Mouse (Mus musculus): Measurements from ENCODE around the gene Cchcr1.
"Not testable (repeated sequence)": the region's sequence is repeated elsewhere in the genome, so short reads cannot be mapped to it uniquely, and the experiment has no call there.

Gene Cchcr1

DNA sequence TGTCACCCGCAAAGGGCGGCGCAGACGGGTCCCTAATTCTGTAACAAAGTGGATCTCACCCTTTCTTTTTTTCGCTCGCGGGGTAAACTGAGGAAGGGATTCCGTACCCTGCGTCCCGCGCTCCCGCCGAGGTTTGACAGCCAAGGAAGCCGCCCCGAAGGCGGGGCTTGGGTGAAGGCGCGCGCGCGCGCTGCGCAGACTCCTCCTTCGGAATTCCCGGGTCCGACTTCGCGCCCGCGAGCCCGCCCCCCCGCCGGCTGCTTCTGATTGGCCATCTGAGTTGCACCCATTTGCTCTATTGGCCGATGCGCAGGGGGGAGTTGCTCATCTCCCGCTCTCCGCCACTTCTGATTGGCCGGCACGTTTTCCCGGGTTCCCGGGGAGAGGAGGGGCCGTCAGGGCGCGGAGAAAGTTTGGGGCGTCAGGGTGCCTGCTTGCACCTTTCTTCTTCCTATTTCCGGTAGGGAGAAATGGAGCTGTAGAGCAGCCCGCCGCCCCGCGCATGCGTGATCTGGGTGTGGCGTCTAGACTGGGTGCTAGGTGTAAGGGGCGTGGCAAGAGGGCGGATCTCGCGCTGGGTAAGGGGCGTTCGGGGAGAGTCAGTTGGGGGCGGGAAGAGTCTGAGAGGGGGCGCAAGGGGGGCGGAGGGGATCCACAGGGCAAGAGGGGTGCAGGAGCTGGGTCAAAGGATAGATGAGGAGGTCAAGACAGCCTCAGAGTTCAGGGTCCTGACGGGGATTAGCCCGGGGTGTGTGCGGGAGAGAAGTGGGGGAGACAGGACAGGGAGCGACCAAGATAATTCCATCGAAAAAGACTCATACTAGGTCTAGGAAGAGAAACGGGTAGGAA is at the start of gene Cchcr1, which contains the start of gene Tcf19:
TSS of gene Cchcr1 (plus strand) at position 449 of the 849 bp plus-strand sequence.
TSS of gene Tcf19 (minus strand) at position 173 of the 849 bp plus-strand sequence.
- peak; percentile 96 for DNase-seq

DNA sequence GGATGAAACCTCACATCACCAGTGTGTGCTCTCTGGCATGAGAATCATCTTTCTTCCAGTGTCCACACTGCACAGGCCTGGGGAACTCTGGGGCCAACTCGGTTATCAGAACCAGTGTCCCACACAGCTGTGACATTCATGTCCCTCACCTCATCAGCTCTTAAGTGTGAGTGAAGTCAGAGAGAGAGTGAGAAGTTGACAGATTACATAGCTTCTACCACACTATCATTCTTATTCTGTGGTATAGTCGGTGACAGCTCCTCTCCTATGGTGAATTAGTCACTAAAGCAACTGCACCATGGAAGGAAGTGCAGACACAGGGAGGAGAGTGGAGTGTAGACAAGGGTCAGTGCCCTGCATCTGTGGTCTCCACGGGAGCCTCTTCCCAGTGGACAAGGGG is 48.0 kb upstream of the Cchcr1 start:
- not testable (repeated sequence) for DNase-seq

- DNase-seq, result peak; percentile 6
Measured at GRCm38 (mm10) chr17:35469842-35470751, 46.8 kb upstream of the Cchcr1 start, which contains the start of gene H2-Q10. TSS of gene H2-Q10 (plus strand) at chr17:35470089.

GRCm38 (mm10) chr17:35484066-35484465 is 32.8 kb upstream of the Cchcr1 start:
- DNase-seq, result peak; percentile 71

DNA sequence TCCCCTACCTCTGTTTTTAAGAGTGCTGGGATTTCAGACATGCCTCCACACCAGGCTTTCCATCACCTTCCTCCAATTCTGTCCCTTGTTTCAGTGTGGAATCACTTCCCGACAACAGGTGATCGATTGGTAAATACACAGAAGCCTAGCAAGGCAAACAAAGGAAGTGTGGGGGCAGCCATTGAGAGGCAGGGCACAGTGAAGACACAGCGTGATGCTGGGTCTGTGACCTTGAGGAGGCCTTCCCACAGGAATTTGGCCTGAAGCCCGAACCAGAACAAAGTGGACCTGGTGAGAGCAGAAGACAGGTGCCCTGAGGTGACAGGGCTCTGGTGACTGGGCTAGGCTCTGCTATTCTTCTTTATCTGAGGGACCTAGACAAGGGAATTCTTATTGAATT is 31.2 kb upstream of the Cchcr1 start:
- DNase-seq, result no peak

DNA sequence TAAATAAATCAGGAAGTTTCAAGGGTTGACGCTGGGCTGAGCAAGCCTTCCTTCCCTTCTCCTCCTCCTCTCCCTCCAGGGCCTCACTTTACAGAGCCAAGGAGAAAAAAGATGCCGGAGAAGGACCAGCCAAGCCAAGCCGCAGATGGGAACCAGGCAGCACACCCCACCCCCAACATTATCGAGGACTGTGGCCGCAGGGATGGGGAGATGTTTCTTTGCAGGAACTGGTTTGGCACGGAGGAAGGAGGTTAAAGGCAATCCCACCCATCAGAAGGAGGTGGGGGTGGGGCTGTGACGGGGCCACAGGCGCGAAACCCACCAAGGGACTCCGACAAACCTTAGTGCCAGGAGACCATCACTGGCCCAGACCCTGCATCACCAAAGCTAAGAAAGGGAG is 30.2 kb upstream of the Cchcr1 start:
- DNase-seq, result no peak

- no peak for DNase-seq
Measured at GRCm38 (mm10) chr17:35488041-35488440, 28.9 kb upstream of the Cchcr1 start.

GRCm38 (mm10) chr17:35490320-35490719 is 26.6 kb upstream of the Cchcr1 start:
- no peak for DNase-seq

DNA sequence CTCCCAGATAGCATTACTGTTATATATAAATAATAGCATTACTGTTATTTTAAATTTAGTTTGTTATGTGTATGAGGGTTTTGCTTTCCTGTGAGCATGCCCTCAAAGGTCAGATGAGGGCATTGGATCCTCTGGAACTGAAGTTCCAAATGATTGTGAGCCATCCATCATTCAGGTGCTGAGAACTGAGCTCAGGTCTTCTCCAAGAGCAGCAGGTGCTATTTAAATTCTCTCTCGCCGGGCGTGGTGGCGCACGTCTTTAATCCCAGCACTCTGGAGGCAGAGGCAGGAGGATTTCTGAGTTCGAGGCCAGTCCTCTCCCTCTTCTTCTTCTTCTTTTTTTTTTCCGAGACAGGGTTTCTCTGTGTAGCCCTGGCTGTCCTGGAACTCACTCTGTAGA is 19.8 kb upstream of the Cchcr1 start:
- DNase-seq, result no peak

GRCm38 (mm10) chr17:35502226-35502625 is 14.7 kb upstream of the Cchcr1 start:
- DNase-seq, result no peak

DNA sequence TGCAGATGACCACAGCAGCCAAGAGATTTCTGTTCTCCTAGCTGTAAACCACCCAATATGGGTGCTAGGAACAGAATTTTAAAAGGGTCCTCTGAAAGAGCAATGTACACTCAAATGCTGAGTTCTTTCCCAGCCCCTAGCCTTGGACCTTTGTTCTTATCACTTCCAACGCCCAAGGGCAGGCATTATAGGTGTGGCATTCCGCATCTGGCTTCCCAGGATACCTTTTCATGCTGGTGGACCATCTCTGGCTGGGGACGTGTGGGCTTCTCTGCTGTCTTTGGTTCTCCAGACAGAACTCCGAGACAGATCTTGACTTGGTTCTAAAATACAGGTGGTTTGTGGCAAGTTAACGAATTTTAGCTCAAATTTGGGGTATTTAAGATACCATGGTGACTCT is 14.1 kb upstream of the Cchcr1 start:
- no peak for DNase-seq

- no peak for DNase-seq
Measured at GRCm38 (mm10) chr17:35503849-35504248, 13.1 kb upstream of the Cchcr1 start.

DNA sequence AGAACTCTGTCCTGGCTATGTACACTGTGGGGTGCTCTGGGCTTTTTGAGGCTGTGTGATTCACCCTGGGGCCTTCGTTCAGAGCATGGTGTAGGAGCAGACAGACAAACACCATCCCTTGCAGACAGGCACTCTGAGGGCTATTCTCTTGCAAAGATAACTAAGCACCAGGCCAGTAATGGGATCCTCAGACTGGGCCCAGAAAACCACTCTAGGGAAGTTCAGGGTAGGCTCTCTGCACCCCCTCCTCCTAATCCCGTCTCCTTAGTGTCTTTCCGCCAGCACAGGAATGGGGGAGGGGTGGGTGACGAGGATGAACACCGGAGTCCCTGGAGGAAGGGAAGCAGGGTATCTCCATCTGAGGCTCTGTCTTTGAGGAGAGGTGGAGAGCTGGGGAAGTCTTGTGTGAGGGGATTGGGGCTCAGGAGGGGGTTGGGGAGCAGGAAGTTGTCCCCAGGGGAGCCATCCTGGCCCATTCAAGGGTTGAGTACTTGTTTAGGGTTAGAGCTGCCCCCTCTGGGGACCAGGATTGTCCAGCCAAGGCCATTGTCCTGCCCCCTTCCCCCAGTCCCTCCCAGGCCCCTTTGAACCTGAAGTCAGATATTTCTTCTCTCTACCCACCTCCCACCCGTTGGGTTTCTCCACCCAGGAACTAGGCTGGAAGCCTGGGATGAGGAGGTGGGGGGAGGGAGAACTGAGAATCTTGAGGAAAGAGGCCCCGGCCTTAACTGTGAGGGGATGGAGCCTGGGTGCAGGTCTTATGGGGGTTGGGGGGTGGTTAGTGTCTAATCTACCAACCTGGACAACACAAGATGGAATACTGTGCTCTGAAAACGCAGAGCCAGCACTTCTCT is 12.0 kb upstream of the Cchcr1 start:
- no peak for DNase-seq

GRCm38 (mm10) chr17:35505776-35506175 is 11.1 kb upstream of the Cchcr1 start, which contains the start of gene Pou5f1:
TSS of gene Pou5f1 (plus strand) at chr17:35506018.
- no peak for DNase-seq

GRCm38 (mm10) chr17:35506881-35507280 is 10.0 kb upstream of the Cchcr1 start:
- no peak for DNase-seq

GRCm38 (mm10) chr17:35507556-35508260 is 9.2 kb upstream of the Cchcr1 start:
- DNase-seq, result no peak

GRCm38 (mm10) chr17:35508279-35508678 is 8.6 kb upstream of the Cchcr1 start:
- not testable (repeated sequence) for DNase-seq

- no peak for DNase-seq
Measured at GRCm38 (mm10) chr17:35509284-35509683, 7.6 kb upstream of the Cchcr1 start.

- DNase-seq, result no peak
Measured at GRCm38 (mm10) chr17:35512916-35513626, 3.8 kb upstream of the Cchcr1 start.

DNA sequence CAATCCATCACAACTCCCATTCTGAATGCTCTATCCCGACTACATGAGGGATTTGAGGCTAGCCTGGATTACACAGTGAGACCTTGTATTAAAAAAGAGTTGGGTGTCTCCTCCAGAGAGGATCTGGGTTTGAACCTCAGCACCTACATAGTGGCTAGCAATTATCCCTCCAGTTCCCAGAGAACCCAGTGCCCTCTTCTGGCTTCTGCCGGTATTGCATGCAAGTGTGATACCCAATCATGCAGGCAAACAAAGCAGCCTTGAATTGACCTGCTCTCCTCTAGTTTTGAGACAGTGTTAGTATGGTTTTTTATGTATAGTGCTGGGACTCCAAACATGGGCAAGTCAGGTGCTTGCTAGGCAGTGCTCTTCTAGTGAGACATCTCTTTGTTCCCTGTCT is 3.0 kb upstream of the Cchcr1 start:
- peak; percentile 76 for DNase-seq

DNA sequence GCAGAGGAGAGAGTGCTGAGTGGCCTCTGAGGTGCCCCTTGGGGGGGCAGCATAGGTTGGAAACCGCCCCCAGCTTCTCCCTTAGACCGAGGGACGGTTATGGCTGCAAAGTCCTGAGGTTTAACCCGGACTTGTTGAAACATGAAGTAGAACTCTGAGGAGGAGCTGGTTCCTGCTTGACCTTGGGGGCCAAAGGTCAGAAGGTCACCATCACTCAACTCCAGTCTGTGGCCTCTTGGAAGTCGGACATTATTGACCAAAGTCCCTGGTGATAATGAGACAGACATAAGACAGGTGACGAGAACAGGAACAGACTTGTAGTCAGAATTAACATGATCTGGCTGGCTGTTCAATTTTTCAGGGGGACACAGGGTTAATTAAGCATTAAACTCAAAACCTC is 2.1 kb upstream of the Cchcr1 start:
- no peak for DNase-seq

Data from right cerebral cortex, postnatal 4 days (tissue).